Mouse (Mus musculus): ENCODE measurements around the gene Fgfr2. TPM values are rescaled to one million over a fixed set of nuclear protein-coding genes. Genes with fewer than 3 reads are reported as not detected.

The Fgfr2 gene
- polyA plus RNA-seq, 1 experiment = 14.8 TPM

DNA sequence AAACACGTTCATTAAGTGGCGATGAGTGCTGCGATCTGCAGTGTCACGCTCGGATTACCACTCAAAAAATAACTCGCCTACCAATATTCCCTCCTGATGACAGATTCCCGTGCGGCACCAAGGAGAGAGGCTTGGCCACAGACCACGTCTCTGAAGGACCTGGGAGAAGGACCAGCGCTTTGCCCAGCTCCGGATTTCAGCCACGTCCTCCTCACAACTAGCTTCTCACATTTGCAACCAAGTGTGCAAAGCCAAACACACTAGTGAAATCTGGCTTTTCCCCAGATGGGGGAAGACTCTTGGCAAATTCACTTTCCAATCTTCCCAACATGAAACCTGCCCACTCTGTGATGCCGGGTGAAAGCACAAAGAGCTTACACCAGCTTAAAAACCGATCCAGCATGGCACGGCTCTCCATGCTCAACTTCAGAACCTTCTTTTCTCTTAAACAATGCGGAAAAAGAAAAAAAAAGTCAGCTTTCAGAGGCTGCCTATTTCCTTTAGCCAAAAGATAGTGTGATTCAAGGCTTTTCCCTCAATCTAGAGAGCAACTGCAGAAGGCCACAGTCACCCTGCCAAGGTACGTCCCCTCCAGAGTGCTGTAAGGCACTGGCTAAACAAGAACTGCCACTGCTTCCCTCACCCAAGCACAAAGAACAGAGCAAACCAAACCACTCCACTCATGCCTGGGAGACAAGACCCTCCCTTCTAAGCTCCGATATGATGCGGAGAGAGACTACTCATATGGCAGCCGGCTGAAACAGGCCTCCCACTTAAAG lies 2862.1 kb downstream of the Fgfr2 start:
- peak overlapping the region; percentile 16; the same call in 1 of the 2 replicates for H3K27ac ChIP-seq (ENCODE audit: insufficient read depth, low read depth, low read length)
- 66% methylated on average over 20 of the region's 20 CpGs for WGBS
- DNase-seq = no peak

GRCm38 (mm10) chr7:130260060-130260459 lies 2863.1 kb downstream of the Fgfr2 start:
- TF ChIP-seq CTCF (conservative IDR thresholded peaks at IDR 0.05; ENCODE audit: insufficient read depth, insufficient read length, low read depth, low read length) (no peak), POLR2A (IDR thresholded peaks at IDR 0.05; ENCODE audit: low read depth, low read length) (no peak)
- WGBS = 24% methylated on average over 5 of the region's 5 CpGs
- Histone ChIP-seq H3K27ac (ENCODE audit: insufficient read depth, low read depth, low read length) (no peak overlapping the region), H3K4me3 (ENCODE audit: insufficient read depth, low read depth, low read length) (no peak overlapping the region), H3K27me3 (replicated peaks; ENCODE audit: control insufficient read depth, insufficient read depth, low read length) (no peaks in the 10 kb centered on the region), H3K36me3 (ENCODE audit: control insufficient read depth, insufficient read depth, low read length) (no peaks in the 10 kb centered on the region), H3K4me1 (ENCODE audit: control insufficient read depth, insufficient read depth, low read length) (no peaks in the 10 kb centered on the region)
- DNase-seq = no peak

More for the DNA sequence above, 2862.1 kb downstream of the Fgfr2 start:
- no peaks in the 10 kb centered on the region for H3K27me3 ChIP-seq (replicated peaks; ENCODE audit: control insufficient read depth, insufficient read depth, low read length)
- TF ChIP-seq POLR2A (IDR thresholded peaks at IDR 0.05; ENCODE audit: low read depth, low read length) = no peak
- no peak for TF ChIP-seq CTCF (conservative IDR thresholded peaks at IDR 0.05; ENCODE audit: insufficient read depth, insufficient read length, low read depth, low read length)
- H3K4me3 ChIP-seq (ENCODE audit: insufficient read depth, low read depth, low read length) = no peak overlapping the region
- no peaks in the 10 kb centered on the region for H3K36me3 ChIP-seq (ENCODE audit: control insufficient read depth, insufficient read depth, low read length)
- no peaks in the 10 kb centered on the region for H3K4me1 ChIP-seq (ENCODE audit: control insufficient read depth, insufficient read depth, low read length)

- TF ChIP-seq CTCF (conservative IDR thresholded peaks at IDR 0.05; ENCODE audit: insufficient read depth, insufficient read length, low read depth, low read length) = no peak
- TF ChIP-seq POLR2A (IDR thresholded peaks at IDR 0.05; ENCODE audit: low read depth, low read length) = no peak
- no peak overlapping the region for H3K27ac ChIP-seq (ENCODE audit: insufficient read depth, low read depth, low read length)
- no peak overlapping the region for H3K4me3 ChIP-seq (ENCODE audit: insufficient read depth, low read depth, low read length)
- no peaks in the 10 kb centered on the region for H3K36me3 ChIP-seq (ENCODE audit: control insufficient read depth, insufficient read depth, low read length)
- WGBS = 48% methylated on average over 9 of the region's 9 CpGs
- no peaks in the 10 kb centered on the region for H3K4me1 ChIP-seq (ENCODE audit: control insufficient read depth, insufficient read depth, low read length)
- no peaks in the 10 kb centered on the region for H3K27me3 ChIP-seq (replicated peaks; ENCODE audit: control insufficient read depth, insufficient read depth, low read length)
- DNase-seq = no peak
Observed at GRCm38 (mm10) chr7:130258704-130259295, 2864.3 kb downstream of the Fgfr2 start.

- Histone ChIP-seq H3K27ac (ENCODE audit: insufficient read depth, low read depth, low read length) (no peak overlapping the region), H3K4me3 (ENCODE audit: insufficient read depth, low read depth, low read length) (no peak overlapping the region), H3K36me3 (ENCODE audit: control insufficient read depth, insufficient read depth, low read length) (no peaks in the 10 kb centered on the region), H3K4me1 (ENCODE audit: control insufficient read depth, insufficient read depth, low read length) (no peaks in the 10 kb centered on the region), H3K27me3 (replicated peaks; ENCODE audit: control insufficient read depth, insufficient read depth, low read length) (no peaks in the 10 kb centered on the region)
- 73% methylated on average over 8 of the region's 8 CpGs for WGBS
- no peak for TF ChIP-seq CTCF (conservative IDR thresholded peaks at IDR 0.05; ENCODE audit: insufficient read depth, insufficient read length, low read depth, low read length)
- no peak for TF ChIP-seq POLR2A (IDR thresholded peaks at IDR 0.05; ENCODE audit: low read depth, low read length)
- DNase-seq = no peak
Observed at GRCm38 (mm10) chr7:130257991-130258703, 2865.0 kb downstream of the Fgfr2 start.

DNA sequence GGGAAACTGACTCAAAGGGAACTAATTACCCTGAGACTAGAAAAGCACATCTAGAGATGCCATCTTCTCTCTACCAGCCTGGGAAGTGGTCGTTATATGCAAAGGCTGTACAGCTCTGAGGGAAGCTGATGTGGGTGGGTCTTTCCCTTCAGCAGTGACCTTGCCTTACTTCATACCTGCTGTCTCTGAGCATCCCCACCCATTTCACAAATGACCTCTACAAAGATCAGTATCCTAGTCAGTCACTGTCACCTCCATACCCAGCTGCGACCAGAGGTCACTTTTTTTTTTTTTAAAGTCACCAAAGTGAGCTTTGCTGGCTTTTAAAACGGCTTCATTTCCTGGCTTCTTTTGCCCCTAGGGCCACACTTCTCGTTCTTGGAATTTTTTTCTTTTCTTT lies 2869.9 kb downstream of the Fgfr2 start:
- WGBS = 55% methylated on average over 4 of the region's 4 CpGs

DNA sequence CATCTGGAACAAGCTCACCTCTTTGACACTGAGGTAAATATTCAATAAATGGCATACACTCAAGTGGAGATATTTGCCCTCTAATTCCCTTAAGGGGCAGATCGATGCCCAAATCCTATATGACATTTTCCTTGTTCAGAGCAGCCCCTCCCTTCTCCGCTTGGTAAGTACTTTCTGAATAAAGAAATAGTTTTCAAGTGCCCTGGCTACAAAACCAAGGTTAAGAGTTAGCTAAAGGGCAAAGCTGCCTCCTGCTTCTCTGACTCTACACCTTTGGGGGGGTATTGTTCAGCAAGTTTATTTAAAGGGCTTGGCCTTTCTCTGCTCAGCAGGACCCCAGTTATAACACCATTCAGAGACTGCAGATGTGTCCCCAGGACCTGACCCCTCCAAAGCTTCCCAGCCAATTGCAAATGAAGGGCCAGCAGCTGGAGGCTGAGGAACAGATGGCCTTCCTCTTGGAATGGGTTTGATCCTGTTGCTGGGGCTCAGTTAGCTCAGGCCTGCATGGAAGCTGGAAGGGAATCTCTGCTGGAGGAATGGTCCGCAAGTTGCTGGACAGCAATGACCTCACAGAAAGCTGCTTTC lies 2871.1 kb downstream of the Fgfr2 start:
- Histone ChIP-seq H3K4me3 (ENCODE audit: insufficient read depth, low read depth, low read length) (no peak overlapping the region), H3K27ac (ENCODE audit: insufficient read depth, low read depth, low read length) (peak overlapping the region; percentile 11), H3K27me3 (replicated peaks; ENCODE audit: control insufficient read depth, insufficient read depth, low read length) (no peaks in the 10 kb centered on the region), H3K36me3 (ENCODE audit: control insufficient read depth, insufficient read depth, low read length) (no peaks in the 10 kb centered on the region), H3K4me1 (ENCODE audit: control insufficient read depth, insufficient read depth, low read length) (peaks cover 11% of the 10 kb centered on the region)
- DNase-seq = peak; percentile 22
- no peak for TF ChIP-seq CTCF (conservative IDR thresholded peaks at IDR 0.05; ENCODE audit: insufficient read depth, insufficient read length, low read depth, low read length)
- TF ChIP-seq POLR2A (IDR thresholded peaks at IDR 0.05; ENCODE audit: low read depth, low read length) = no peak
- 71% methylated on average over 3 of the region's 3 CpGs for WGBS

More for the DNA sequence above, 2869.9 kb downstream of the Fgfr2 start:
- Histone ChIP-seq H3K4me3 (ENCODE audit: insufficient read depth, low read depth, low read length) (no peak overlapping the region), H3K27me3 (replicated peaks; ENCODE audit: control insufficient read depth, insufficient read depth, low read length) (no peaks in the 10 kb centered on the region), H3K36me3 (ENCODE audit: control insufficient read depth, insufficient read depth, low read length) (no peaks in the 10 kb centered on the region), H3K4me1 (ENCODE audit: control insufficient read depth, insufficient read depth, low read length) (peaks cover 9% of the 10 kb centered on the region), H3K27ac (ENCODE audit: insufficient read depth, low read depth, low read length) (no peak overlapping the region)
- TF ChIP-seq CTCF (conservative IDR thresholded peaks at IDR 0.05; ENCODE audit: insufficient read depth, insufficient read length, low read depth, low read length) (no peak), POLR2A (IDR thresholded peaks at IDR 0.05; ENCODE audit: low read depth, low read length) (no peak)
- DNase-seq = no peak

Data from kidney, adult 2 months (tissue).